Mouse (Mus musculus) lung, postnatal 0 days (tissue): ENCODE results near the gene Pappa. TPM values are rescaled to one million over a fixed set of nuclear protein-coding genes. Genes with fewer than 3 reads are reported as not detected.
A peak's percentile ranks its signal among the peaks of the same experiment; 100 is the strongest.

Experiments
- ATAC-seq: fragments of 200-750 bp; cut with Nextera tagmentation; 2 replicates; pipeline ENCODE4 v1.8.0; 2017; ENCODE audit warnings: moderate library complexity
- DNase-seq: peaks from one replicate; pipeline ENCODE4 v3.0.0-alpha.2; 2016; ENCODE audit warnings: low spot score
- H3K27ac ChIP-seq: fragments of 300-500 bp; sonication (generic); 2 replicates; pipeline ENCODE4 v1.5.1; 2014; ENCODE audit warnings: antibody characterized with exemption, mild to moderate bottlenecking, low read length, mixed read lengths
- H3K27me3 ChIP-seq: fragments of 300-500 bp; sonication (generic); replicated peaks from 2 replicates; pipeline ENCODE4 v1.6.1; 2014; ENCODE audit warnings: low read length, mixed read lengths; ENCODE audit not compliant: insufficient read depth
- H3K36me3 ChIP-seq: fragments of 300-500 bp; sonication (generic); 2 replicates; pipeline ENCODE4 v1.6.1; 2014; ENCODE audit warnings: low read length, mixed read lengths; ENCODE audit not compliant: insufficient read depth
- H3K4me1 ChIP-seq: fragments of 300-500 bp; sonication (generic); 2 replicates; pipeline ENCODE4 v1.6.1; 2014; ENCODE audit warnings: antibody characterized with exemption, low read depth, low read length, mixed read lengths; ENCODE audit not compliant: insufficient read depth
- H3K4me2 ChIP-seq: fragments of 300-500 bp; sonication (generic); replicated peaks from 2 replicates; pipeline ENCODE4 v1.6.1; 2014; ENCODE audit warnings: low read depth, mild to moderate bottlenecking, low read length, moderate library complexity, mixed read lengths
- H3K4me3 ChIP-seq: fragments of 300-500 bp; sonication (generic); 2 replicates; pipeline ENCODE4 v1.5.1; 2014; ENCODE audit warnings: low read depth, low read length
- H3K9ac ChIP-seq: fragments of 300-500 bp; sonication (generic); replicated peaks from 2 replicates; pipeline ENCODE4 v1.6.1; 2014; ENCODE audit warnings: low read depth, mild to moderate bottlenecking
- H3K9me3 ChIP-seq: fragments of 300-500 bp; sonication (generic); 2 replicates; pipeline ENCODE4 v1.6.1; 2016; ENCODE audit warnings: low read length, mixed read lengths
- CTCF ChIP-seq: IDR thresholded peaks from 2 replicates; pipeline ENCODE4 v1.5.1; 2016; ENCODE audit warnings: antibody characterized with exemption, mild to moderate bottlenecking
- EP300 ChIP-seq: IDR thresholded peaks from 2 replicates; pipeline ENCODE4 v1.6.1; 2016; ENCODE audit warnings: antibody characterized with exemption, mild to moderate bottlenecking, control low read depth
- WGBS: fragments of 180-500 bp; shearing (Covaris S2); extraction: QIAGEN DNeasy Blood & Tissue Kit; methylation state at CpG from one replicate; pipeline ENCODE4 v1.1.7; 2014; 5-methylcytosine and 5-hydroxymethylcytosine counted together
- polyA plus RNA-seq: library from polyadenylated mRNA; unstranded; fragments of >200 nt; fragmentation: Nextera tagmentation; extraction: Ambion mirVana; gene quantifications from 2 replicates; pipeline ENCODE4 v1.2.1, GENCODE M21; 2015

Gene Pappa
- polyA plus RNA-seq, 1 experiment from 2014 or later, result 0.31 TPM

GRCm38 (mm10) chr4:65321959-65322358 is 198.0 kb downstream of the Pappa start:
- Histone ChIP-seq H3K9ac (no peak overlapping the region), H3K27me3 (no peaks in the 10 kb centered on the region), H3K27ac (no peak overlapping the region), H3K4me2 (no peak overlapping the region), H3K36me3 (no peaks in the 10 kb centered on the region), H3K9me3 (no peaks in the 10 kb centered on the region), H3K4me3 (no peak overlapping the region), H3K4me1 (no peaks in the 10 kb centered on the region)
- no peak for DNase-seq
- 67% methylated on average over 1 of the region's 1 CpGs for WGBS
- no peak for TF ChIP-seq EP300
- no peak for TF ChIP-seq CTCF
- ATAC-seq, result no peak

- H3K27me3 ChIP-seq, result no peaks in the 10 kb centered on the region
- DNase-seq (no peak), ATAC-seq (no peak)
- no peak overlapping the region for H3K4me2 ChIP-seq
- no peak overlapping the region for H3K9ac ChIP-seq
- no peaks in the 10 kb centered on the region for H3K9me3 ChIP-seq
- no peak for TF ChIP-seq EP300
- no peak for TF ChIP-seq CTCF
- 91% methylated on average over 2 of the region's 2 CpGs for WGBS
- no peaks in the 10 kb centered on the region for H3K36me3 ChIP-seq
- H3K4me1 ChIP-seq, result no peaks in the 10 kb centered on the region
- H3K4me3 ChIP-seq, result no peak overlapping the region
- no peak overlapping the region for H3K27ac ChIP-seq
Observed at GRCm38 (mm10) chr4:65325816-65326215, 201.8 kb downstream of the Pappa start.

DNA sequence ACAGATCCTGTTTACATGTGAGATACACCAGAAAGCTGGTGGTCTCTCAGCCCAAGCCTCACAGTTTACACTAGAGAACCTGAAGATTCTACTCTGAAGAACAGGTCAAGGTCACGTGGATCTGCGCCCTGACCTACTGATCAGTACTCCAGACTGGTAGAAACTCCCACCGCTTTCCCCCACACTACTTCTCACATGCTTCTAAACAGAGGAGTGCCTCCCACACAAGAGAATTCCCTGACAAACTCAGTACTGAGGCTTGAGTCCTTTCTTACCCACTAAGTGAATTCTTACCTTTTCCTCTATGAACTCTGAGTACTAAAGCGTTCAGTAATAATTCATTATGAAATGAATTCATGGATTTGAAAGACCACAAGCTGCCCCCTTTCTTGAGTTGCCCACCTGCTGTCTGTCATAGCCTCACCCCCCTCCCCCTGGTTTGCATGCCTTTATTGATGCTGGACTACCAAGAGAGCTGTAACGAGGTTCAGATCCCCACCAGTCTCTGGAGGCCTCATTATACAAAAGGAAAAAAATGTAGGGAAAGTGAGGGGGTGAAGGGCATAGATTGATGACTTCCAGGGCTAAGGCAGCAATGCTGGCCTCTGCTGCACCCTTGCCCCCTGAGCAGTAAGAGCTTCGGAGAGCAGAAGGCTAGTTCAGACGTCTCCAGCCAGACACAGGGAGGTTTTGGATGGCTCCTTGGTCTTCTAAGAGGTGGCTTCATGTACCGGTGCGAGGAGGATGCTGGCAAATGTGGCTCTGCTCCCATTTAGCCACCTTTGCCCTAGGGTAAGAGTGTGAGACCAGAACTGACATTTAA is 204.7 kb downstream of the Pappa start:
- TF ChIP-seq CTCF (no peak), EP300 (no peak)
- H3K36me3 ChIP-seq, result no peaks in the 10 kb centered on the region
- no peaks in the 10 kb centered on the region for H3K9me3 ChIP-seq
- H3K4me3 ChIP-seq, result no peak overlapping the region
- no peaks in the 10 kb centered on the region for H3K4me1 ChIP-seq
- no peaks in the 10 kb centered on the region for H3K27me3 ChIP-seq
- 73% methylated on average over 9 of the region's 9 CpGs for WGBS
- H3K4me2 ChIP-seq, result no peak overlapping the region
- ATAC-seq (no peak), DNase-seq (no peak)
- H3K27ac ChIP-seq, result no peak overlapping the region
- H3K9ac ChIP-seq, result no peak overlapping the region

DNA sequence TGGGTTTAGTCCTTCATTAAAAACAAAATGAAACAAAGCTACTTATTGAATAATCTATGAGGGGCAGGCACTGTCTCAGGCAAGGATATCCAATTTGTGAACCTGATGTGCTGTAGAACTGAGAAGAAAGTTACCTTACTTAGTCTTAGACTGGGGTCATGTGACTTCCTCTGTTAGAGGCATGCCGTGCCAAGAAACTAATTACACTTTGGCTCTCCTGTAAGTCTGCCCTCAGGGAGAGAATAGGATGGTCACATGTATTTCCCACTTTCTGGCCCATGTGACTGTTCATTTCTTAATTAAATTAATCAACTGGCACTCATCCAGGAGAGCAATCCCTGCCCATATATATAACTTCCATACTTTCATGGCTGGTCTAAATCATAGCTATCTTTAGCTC is 209.7 kb downstream of the Pappa start:
- H3K36me3 ChIP-seq, result no peaks in the 10 kb centered on the region
- H3K27me3 ChIP-seq, result no peaks in the 10 kb centered on the region
- no peaks in the 10 kb centered on the region for H3K9me3 ChIP-seq
- TF ChIP-seq EP300 (no peak), CTCF (no peak)
- no peak overlapping the region for H3K27ac ChIP-seq
- H3K9ac ChIP-seq, result no peak overlapping the region
- H3K4me1 ChIP-seq, result no peaks in the 10 kb centered on the region
- H3K4me3 ChIP-seq, result no peak overlapping the region
- ATAC-seq (no peak), DNase-seq (no peak)
- H3K4me2 ChIP-seq, result no peak overlapping the region
- 38% methylated on average over 1 of the region's 1 CpGs for WGBS

- no peaks in the 10 kb centered on the region for H3K27me3 ChIP-seq
- TF ChIP-seq CTCF, result no peak
- TF ChIP-seq EP300, result no peak
- peak; percentile 9 for DNase-seq
Observed at GRCm38 (mm10) chr4:65341766-65342165, 217.8 kb downstream of the Pappa start.

DNA sequence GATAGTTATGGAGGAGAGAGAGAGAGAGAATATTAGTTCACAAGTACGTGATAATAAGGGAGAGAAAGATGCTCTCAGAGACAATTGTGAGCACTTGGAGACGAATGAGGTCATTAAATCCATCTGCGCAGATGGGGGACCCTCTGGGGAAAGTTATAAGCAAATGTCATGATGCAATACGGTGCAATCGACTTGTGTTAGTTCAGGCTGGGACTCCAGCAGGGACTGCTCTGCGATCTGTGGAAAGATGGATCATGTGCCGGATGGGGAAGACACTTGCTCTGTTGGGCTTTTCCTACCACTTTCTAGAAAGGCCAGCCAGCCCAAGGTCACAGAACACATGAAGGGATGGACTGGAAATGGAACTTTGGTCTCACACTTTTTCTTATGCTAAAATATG is 226.5 kb downstream of the Pappa start:
- no peak overlapping the region for H3K9ac ChIP-seq
- no peak for TF ChIP-seq EP300
- TF ChIP-seq CTCF, result no peak
- H3K36me3 ChIP-seq, result no peaks in the 10 kb centered on the region
- ATAC-seq (peak; percentile 46; the same call in 1 of the 2 replicates), DNase-seq (peak; percentile 42)
- H3K27ac ChIP-seq, result no peak overlapping the region
- WGBS, result 54% methylated on average over 7 of the region's 7 CpGs
- H3K4me3 ChIP-seq, result no peak overlapping the region
- no peaks in the 10 kb centered on the region for H3K4me1 ChIP-seq
- no peak overlapping the region for H3K4me2 ChIP-seq
- no peaks in the 10 kb centered on the region for H3K27me3 ChIP-seq
- H3K9me3 ChIP-seq, result no peaks in the 10 kb centered on the region

More at GRCm38 (mm10) chr4:65341766-65342165, 217.8 kb downstream of the Pappa start:
- WGBS, result 55% methylated on average over 3 of the region's 3 CpGs
- no peak for ATAC-seq
- Histone ChIP-seq H3K4me3 (no peak overlapping the region), H3K4me2 (no peak overlapping the region), H3K4me1 (no peaks in the 10 kb centered on the region), H3K9me3 (no peaks in the 10 kb centered on the region), H3K36me3 (no peaks in the 10 kb centered on the region), H3K9ac (no peak overlapping the region), H3K27ac (no peak overlapping the region)
